Mouse (Mus musculus) cerebellum, postnatal 25 days (tissue): Measurements from ENCODE around the gene Phgr1.

ENCODE experiments used
- DNase-seq, 2 experiments: peaks; one replicate each; pipeline ENCODE4 v3.0.0; 2021; ENCODE audit warnings: mixed read lengths in 2 of 2

Phgr1 gene

GRCm38 (mm10) chr2:118772158-118772874, at the start of gene Phgr1:
Phgr1 (plus strand) TSS chr2:118772769.
- no peak for DNase-seq

- no peak for DNase-seq
Measured at GRCm38 (mm10) chr2:118723693-118724486, 48.7 kb upstream of the Phgr1 start.

DNA sequence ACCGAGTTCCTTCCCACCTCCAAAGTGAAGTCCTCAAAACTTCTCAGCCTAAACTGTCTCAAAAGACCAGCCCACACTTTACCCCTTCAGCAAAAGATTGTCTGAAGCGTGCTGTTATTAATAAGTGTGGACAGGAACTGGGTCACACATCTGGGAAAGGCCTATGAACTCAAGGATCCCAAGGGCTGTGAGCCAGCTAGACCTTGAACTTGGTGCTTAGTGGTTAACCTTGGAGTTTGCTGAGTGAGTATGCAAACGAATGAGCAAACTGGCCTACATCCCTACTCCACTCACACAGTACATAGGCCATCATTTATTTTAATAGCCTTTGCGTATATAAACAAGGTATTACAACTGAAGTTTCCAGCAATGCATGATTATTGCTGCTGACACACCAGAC, 47.1 kb upstream of the Phgr1 start:
- DNase-seq: no peak

- DNase-seq: no peak
Measured at GRCm38 (mm10) chr2:118726873-118727272, 45.7 kb upstream of the Phgr1 start.

- DNase-seq: no peak
Measured at GRCm38 (mm10) chr2:118727911-118728310, 44.7 kb upstream of the Phgr1 start.

DNA sequence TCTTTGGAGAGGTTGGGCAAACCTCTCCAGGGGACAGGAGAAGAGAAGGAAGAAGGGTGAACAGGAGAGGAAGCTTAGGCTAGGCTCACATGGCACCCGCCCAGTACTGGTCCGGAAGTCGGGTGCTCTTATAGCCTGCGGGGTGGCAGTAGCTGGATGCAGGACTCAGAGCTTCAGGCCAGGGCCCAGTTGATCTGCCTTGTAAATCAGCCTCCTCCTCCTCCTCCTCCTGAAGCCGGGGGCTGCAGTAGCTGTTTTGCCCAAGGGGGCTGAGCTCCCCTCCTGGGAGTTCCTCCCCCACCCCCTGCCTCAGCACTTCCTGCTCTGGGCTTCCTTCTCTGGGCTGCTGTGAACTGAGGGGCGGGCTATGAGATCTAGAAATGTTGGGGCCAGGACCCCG, 44.2 kb upstream of the Phgr1 start, which contains the start of gene Plcb2:
Plcb2 (minus strand) TSS at position 102 of the 400 bp plus-strand sequence.
- no peak for DNase-seq

DNA sequence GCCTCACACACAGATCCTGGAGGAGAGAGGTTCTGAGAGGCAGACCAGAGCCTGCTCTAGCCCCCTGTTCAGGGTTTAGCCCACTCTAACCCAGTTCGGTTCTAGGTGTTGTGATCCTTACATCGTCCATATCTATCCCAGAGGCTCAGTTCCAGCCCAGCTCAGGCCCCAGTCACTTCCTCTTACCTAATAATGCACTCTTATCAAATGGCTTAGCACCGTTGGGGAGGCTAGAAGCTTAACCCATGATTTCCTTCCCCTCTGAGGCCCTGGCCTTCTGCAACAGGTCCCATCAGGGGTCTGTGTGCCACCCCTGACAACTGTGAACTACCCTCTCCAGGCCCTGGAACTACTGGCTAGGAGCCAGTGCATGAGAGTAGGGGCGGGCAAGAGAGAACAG, 43.4 kb upstream of the Phgr1 start:
- DNase-seq: no peak

DNA sequence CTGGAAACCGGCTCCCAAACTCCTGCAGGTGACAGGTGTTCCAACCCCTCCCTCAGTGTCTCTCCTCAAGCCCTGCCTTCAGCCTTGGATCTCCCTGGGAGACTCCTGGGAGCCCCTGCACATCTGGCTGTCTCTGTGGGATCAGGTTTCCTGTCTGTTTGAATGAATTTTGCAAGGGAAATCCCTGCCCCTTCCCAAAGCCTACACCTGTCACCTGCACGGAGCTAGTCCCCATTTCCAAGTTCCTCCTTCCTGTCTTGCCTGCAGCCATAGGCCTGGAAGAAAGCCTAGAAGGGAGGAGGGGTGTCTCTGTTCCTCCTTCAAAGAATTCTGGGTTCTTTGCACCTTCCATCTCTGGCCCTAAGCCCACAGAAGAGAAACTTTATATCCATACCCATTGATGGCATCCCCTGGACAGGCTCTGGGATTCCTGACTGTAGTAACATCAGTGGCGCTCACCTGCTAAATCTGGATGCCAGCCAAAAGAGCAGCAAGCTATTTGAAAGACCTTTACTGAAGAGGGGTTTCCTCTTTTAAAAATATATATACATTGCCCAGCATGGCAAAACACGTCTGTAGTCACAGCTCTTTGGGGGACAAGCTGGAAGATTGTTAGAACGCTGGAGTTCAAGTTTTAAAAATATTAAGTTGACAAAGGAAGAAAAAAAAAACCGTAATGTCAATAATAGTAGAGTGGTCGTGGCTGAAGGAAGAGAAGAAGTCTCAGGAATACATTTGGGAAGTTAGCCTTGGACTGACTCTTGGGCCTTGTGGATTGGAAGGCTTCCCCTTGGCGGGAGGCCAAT, 42.5 kb upstream of the Phgr1 start:
- DNase-seq: no peak

GRCm38 (mm10) chr2:118730622-118730915, 42.0 kb upstream of the Phgr1 start:
- DNase-seq: peak in 1 of 2 experiments; percentile 45

DNA sequence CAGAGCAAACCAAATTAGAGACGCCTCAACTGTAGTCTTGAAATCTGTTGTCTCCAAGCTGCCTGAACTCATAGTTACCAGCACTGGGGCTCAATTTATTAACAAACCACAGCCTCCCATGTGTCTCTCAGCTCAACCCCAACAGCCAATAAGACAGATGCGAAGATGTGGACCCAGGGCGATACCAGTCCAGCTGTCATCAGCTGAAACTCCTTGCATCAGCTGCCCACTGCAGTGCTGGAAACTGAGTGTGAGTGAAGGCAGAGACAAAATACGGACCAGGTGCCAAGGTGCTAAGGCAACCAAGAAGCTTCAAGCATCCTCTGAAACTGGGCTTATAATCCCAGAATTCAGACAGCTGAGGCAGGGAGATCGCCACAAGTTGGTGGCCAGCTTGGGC, 40.6 kb upstream of the Phgr1 start:
- no peak for DNase-seq

- DNase-seq: peak in 1 of 2 experiments; percentile 25
Measured at GRCm38 (mm10) chr2:118733341-118733740, 39.2 kb upstream of the Phgr1 start.

DNA sequence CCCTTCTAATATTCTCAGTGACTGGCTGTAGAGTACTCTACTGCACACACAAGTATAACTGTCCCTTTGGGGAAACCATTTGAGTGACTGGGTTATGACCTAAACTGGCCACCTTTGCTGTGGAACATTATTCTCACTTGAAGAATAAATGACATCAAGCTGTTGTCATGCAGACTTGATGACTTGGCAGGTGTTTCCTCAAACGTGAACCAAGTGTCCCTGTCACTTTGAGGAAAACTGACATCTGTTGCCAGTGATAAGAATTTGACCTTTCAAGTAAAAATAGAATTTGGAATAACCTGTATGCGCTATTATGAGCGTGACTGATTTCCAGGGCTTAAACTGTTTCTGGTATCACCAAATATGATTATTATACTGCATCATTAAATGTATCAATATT, 32.2 kb upstream of the Phgr1 start:
- DNase-seq: no peak

- no peak for DNase-seq
Measured at GRCm38 (mm10) chr2:118741183-118741582, 31.4 kb upstream of the Phgr1 start.

DNA sequence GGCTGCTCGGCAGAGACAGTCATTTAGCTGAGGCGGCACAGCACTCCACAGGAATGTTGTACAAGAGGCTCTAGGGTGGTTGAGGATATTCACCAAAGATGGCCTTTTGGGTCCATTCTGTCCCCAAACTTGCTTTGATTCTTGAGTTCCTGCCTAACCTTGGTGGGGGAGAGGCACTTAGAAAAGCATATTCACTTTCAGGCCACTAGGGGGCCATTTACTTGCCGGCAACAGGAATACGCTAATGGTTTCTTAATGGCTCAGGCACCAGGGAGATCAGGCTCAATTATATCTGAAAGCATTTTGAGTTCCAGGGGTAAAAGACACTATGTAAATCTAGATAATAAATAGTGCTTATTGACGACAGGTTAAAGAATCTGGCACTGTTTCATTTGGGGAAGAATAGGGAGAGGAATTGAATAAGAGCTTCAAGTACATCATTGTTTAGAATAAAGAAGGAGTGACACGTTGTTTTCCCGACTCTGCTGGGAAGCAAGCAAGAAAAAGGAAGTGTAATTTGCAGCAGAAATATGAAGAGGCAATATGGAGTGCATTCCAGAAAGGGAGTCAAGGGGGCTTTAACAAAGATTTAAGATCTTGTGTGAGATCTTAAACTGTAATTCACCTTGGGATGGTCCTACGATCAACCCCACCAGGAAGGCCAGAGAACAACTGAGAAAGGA, 29.2 kb upstream of the Phgr1 start:
- DNase-seq: peak; percentile 39 to 56

GRCm38 (mm10) chr2:118744621-118745020, 27.9 kb upstream of the Phgr1 start:
- DNase-seq: no peak

DNA sequence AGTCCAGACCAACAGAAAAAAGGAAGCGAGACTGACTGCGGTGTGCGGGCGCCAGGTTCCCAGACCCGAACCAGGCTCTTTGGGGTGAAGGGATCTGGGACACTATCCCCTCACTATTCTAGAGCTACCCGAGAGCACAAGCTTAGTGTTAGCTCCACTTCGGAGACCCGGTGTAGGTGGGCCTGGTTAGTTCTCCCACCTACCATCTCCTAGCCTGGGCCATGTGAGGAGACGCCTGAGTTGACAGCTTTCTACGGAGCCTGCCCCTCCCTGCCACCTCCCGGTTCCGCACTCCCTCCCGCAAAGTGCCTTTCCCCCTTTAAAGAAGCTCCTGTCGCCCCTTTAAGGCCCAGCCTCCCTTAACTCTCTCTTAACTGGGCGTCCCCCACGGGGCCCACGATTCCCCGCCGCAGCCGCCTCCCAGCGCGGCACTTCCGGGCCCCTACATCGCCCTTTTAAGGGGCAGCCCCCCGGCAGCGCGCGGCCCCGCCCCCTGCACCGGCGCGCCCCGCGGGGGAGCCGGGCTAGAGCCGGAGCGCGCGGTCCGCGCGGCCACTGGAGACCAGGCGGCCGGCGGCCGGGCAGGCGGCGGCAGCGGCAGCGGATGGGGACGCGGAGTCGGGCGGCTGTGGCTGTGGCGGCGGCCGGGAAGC, 27.2 kb upstream of the Phgr1 start, which contains the start of gene Inafm2:
Inafm2 (plus strand) TSS at position 527 of the 653 bp plus-strand sequence.
- peak; percentile 94 to 95 for DNase-seq

DNA sequence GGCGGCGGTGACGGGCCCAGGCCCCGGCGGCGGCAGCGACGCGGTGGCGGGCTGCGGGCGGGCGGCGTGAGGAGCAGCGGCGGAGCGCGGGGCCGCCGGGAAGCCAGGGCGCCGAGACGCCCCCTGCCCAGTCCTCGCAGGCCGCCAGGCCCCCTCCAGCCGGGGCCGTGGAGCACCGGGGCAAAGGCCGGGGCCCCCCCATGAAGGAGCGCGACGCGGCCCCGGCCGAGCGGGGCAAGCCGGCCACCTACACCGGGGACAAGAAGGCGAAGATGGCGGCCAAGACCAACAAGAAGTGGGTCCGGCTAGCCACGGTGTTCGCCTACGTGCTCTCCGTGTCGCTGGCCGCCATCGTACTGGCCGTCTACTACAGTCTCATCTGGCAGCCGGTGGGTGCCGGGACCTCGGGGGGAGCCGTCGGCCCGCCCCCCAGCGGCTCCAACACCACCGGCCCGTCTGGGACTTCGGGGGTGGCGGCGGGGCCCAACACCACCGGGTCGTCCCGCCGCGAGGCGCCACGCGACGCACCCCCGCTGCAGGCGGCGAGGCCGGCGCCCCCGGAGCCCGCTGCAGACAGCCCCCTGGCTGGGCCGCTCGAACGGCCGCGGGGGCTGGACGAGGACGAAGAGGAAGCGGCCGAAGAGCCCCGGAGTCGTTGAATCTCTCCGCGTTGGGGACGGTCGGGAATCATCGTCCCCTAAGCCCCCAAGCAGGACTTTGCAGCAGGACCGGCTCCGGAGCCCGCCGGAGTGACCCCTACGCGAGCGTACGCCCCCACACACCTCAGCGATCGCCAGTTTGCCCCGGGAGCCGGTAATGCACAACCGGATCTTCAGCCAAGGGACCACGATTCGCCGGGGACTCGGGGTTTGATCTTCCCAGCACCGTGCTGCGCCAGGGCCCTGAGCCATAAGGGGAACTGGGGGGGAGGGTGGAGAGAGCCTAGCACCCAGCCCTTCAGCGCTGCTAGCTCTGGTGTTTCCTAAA, 26.4 kb upstream of the Phgr1 start:
- peak; percentile 61 to 67 for DNase-seq

GRCm38 (mm10) chr2:118747301-118747960, 25.1 kb upstream of the Phgr1 start:
- peak; percentile 49 to 73 for DNase-seq

DNA sequence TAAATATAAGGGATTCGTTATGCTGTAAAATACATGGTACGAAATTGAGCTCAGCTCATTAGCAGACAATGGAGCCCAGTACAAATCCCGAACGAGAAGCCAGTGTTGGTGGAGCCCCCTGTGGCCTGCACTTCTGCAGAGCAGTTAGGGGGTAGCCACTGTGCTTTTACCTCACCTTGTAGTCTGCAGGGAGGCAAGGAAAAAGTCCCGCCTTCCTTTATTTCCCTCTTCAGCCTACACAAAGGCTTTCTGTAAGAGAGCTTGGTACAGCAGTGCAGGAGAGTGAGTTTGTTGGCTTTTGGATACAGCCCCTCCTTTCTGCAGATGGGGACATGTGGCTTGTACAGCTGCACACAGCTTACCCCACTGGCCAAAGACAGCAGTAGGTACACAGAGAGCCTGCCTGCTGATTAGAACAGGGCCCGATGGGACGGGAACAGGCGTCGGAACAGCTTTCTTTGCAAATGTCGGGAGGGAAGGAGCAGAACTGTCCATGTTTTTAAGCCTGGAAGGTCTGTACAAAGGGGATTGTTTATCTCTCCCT, 23.2 kb upstream of the Phgr1 start:
- no peak for DNase-seq

GRCm38 (mm10) chr2:118750476-118750875, 22.1 kb upstream of the Phgr1 start:
- DNase-seq: peak in 1 of 2 experiments; percentile 8
